Mouse (Mus musculus): Measurements from ENCODE around the gene Shisa6.
"Not testable (repeated sequence)": the region's sequence is repeated elsewhere in the genome, so short reads cannot be mapped to it uniquely, and the experiment has no call there.

The Shisa6 gene

GRCm38 (mm10) chr11:66482501-66482900 is 43.3 kb downstream of the Shisa6 start:
- DNase-seq (ENCODE audit: low spot score) = no peak

GRCm38 (mm10) chr11:66442631-66443030 is 83.1 kb downstream of the Shisa6 start:
- DNase-seq (ENCODE audit: low spot score) = no peak

GRCm38 (mm10) chr11:66426129-66426528 is 99.6 kb downstream of the Shisa6 start:
- DNase-seq (ENCODE audit: low spot score) = no peak

GRCm38 (mm10) chr11:66418216-66418615 is 107.5 kb downstream of the Shisa6 start:
- DNase-seq (ENCODE audit: low spot score) = no peak

- not testable (repeated sequence) for DNase-seq (ENCODE audit: low spot score)
Observed at GRCm38 (mm10) chr11:66408721-66409120, 117.0 kb downstream of the Shisa6 start.

GRCm38 (mm10) chr11:66400036-66400435 is 125.7 kb downstream of the Shisa6 start:
- no peak for DNase-seq (ENCODE audit: low spot score)

- DNase-seq (ENCODE audit: low spot score) = no peak
Observed at GRCm38 (mm10) chr11:66387561-66387960, 138.2 kb downstream of the Shisa6 start.

GRCm38 (mm10) chr11:66371796-66372195 is 154.0 kb downstream of the Shisa6 start:
- no peak for DNase-seq (ENCODE audit: low spot score)

- no peak for DNase-seq (ENCODE audit: low spot score)
Observed at GRCm38 (mm10) chr11:66369764-66370163, 156.0 kb downstream of the Shisa6 start.

GRCm38 (mm10) chr11:66366809-66367685 is 158.7 kb downstream of the Shisa6 start:
- DNase-seq (ENCODE audit: low spot score) = no peak

GRCm38 (mm10) chr11:66359811-66360210 is 166.0 kb downstream of the Shisa6 start:
- no peak for DNase-seq (ENCODE audit: low spot score)

- no peak for DNase-seq (ENCODE audit: low spot score)
Observed at GRCm38 (mm10) chr11:66344822-66345221, 180.9 kb downstream of the Shisa6 start.

- DNase-seq (ENCODE audit: low spot score) = no peak
Observed at GRCm38 (mm10) chr11:66336313-66336712, 189.5 kb downstream of the Shisa6 start.

- no peak for DNase-seq (ENCODE audit: low spot score)
Observed at GRCm38 (mm10) chr11:66312764-66313163, 213.0 kb downstream of the Shisa6 start.

- no peak for DNase-seq (ENCODE audit: low spot score)
Observed at GRCm38 (mm10) chr11:66304396-66304795, 221.4 kb downstream of the Shisa6 start.

GRCm38 (mm10) chr11:66274707-66275081 is 251.1 kb downstream of the Shisa6 start:
- DNase-seq (ENCODE audit: low spot score) = no peak

GRCm38 (mm10) chr11:66273904-66274706 is 251.7 kb downstream of the Shisa6 start:
- no peak for DNase-seq (ENCODE audit: low spot score)

- DNase-seq (ENCODE audit: low spot score) = no peak
Observed at GRCm38 (mm10) chr11:66267029-66267428, 258.7 kb downstream of the Shisa6 start.

- DNase-seq (ENCODE audit: low spot score) = no peak
Observed at GRCm38 (mm10) chr11:66265336-66265990, 260.3 kb downstream of the Shisa6 start.

GRCm38 (mm10) chr11:66260205-66260604 is 265.6 kb downstream of the Shisa6 start:
- DNase-seq (ENCODE audit: low spot score) = no peak

- DNase-seq (ENCODE audit: low spot score) = peak; percentile 39
Observed at GRCm38 (mm10) chr11:66258851-66259250, 266.9 kb downstream of the Shisa6 start.

GRCm38 (mm10) chr11:66247115-66247514 is 278.6 kb downstream of the Shisa6 start:
- DNase-seq (ENCODE audit: low spot score) = no peak
